Mouse (Mus musculus): ENCODE data around the gene 1700024G13Rik. TPM values are rescaled to one million over a fixed set of nuclear protein-coding genes. Genes with fewer than 3 reads are reported as not detected.

The 1700024G13Rik gene
- not detected in 2 replicates for polyA plus RNA-seq (2015; fragmentation: Nextera tagmentation; extraction: Ambion mirVana)

DNA sequence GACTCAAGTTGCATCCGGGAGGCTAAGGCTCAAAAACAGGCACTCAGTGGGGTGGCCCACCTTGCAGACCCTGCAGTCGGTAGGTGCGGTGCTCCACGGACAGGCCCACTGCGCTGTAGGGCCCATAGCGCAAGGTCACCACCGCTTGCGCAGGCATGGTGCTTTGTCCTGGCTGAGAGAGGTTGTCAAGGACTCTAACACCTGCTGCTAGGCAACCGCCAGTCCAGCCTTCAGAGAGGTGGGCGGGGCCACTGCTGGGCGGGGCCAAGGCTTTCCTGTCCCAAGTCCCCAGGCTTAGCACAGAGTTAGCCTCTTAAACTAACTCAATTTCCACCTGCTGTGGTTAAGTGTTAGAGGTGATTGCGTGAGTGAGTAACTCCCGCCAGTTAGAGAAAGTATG is at the start of gene 1700024G13Rik:
TSS of gene 1700024G13Rik (minus strand) at position 196 of the 400 bp plus-strand sequence.

Other genes starting within 250 kb of the 1700024G13Rik start
- not detected in 2 replicates for gene Msmb, start 246.4 kb downstream of the 1700024G13Rik start, polyA plus RNA-seq (2015; fragmentation: Nextera tagmentation; extraction: Ambion mirVana)
- 34.0 and 55.2 TPM in 2 replicates for gene Ncoa4, start 228.5 kb downstream of the 1700024G13Rik start, polyA plus RNA-seq (2015; fragmentation: Nextera tagmentation; extraction: Ambion mirVana)
- 398 and 412 TPM in 2 replicates for gene Timm23, start 186.5 kb downstream of the 1700024G13Rik start, polyA plus RNA-seq (2015; fragmentation: Nextera tagmentation; extraction: Ambion mirVana)
- gene Parg, start 186.4 kb downstream of the 1700024G13Rik start, polyA plus RNA-seq (2015; fragmentation: Nextera tagmentation; extraction: Ambion mirVana): 16.9 and 17.5 TPM in 2 replicates
- 6.4 and 8.5 TPM in 2 replicates for gene Ogdhl, start 66.4 kb downstream of the 1700024G13Rik start, polyA plus RNA-seq (2015; fragmentation: Nextera tagmentation; extraction: Ambion mirVana)
- not detected in 2 replicates for gene Slc18a3, start 76.5 kb upstream of the 1700024G13Rik start, polyA plus RNA-seq (2015; fragmentation: Nextera tagmentation; extraction: Ambion mirVana)
- not detected in 2 replicates for gene Chat, start 77.6 kb upstream of the 1700024G13Rik start, polyA plus RNA-seq (2015; fragmentation: Nextera tagmentation; extraction: Ambion mirVana)
- gene Ercc6, start 125.1 kb upstream of the 1700024G13Rik start, polyA plus RNA-seq (2015; fragmentation: Nextera tagmentation; extraction: Ambion mirVana): 8.4 and 9.0 TPM in 2 replicates
- 0.05 TPM in 1 of 2 replicates, not detected in the other for gene Prrxl1, start 211.0 kb upstream of the 1700024G13Rik start, polyA plus RNA-seq (2015; fragmentation: Nextera tagmentation; extraction: Ambion mirVana)